Comparison of ENCODE assay signal across 16 mouse cellular contexts in the genomic region with DNA sequence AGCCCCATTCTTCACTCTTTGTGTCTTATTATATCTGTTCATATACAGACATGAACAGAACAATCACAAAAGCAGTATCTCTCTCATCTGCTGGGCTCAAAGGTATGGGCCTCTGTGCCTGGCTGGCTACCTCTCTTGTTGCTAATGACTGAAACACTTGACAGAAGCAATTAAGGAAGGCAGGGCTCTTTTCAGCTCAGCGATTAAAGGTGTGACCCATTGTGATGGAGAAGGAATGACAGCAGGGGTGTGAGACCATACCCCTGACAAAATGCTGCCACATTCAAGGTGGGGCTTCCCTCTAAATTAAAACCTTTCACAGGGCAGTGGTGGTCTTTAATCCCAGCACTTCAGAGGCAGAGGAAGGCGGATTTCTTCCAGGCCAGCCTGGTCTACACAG.
"Had no signal": no experiment of that assay in that cellular context is flagged by ENCODE, and none has a peak within 500 bp of the region (broad histone marks: within the 10 kb centered on the region; RNA-seq: fewer than 3 reads in every experiment).

No protein-coding gene starts in this region.

- H3K27ac ChIP-seq: neural tube, embryonic 13.5 days; neural tube, embryonic 15.5 days; stomach, embryonic 15.5 days; stomach, postnatal 0 days had no signal

- H3K4me3 ChIP-seq: neural tube, embryonic 13.5 days; neural tube, embryonic 15.5 days; stomach, embryonic 15.5 days had no signal

- H3K36me3 ChIP-seq: neural tube, embryonic 15.5 days; stomach, embryonic 15.5 days had no signal

- H3K4me1 ChIP-seq: neural tube, embryonic 13.5 days; neural tube, embryonic 15.5 days; stomach, embryonic 15.5 days had no signal

- DNase-seq: retina, postnatal 1 day; right cerebral cortex, adult 18-20 months; right cerebral cortex, postnatal 14 days; right cerebral cortex, postnatal 25 days; right cerebral cortex, postnatal 4 days; spleen, adult 18-20 months; thymus, adult 18-20 months; thymus, adult 2 months; thymus, postnatal 14 days; thymus, postnatal 25 days; thymus, postnatal 36 days; thymus, postnatal 4 days had no signal

- H3K9ac ChIP-seq: neural tube, embryonic 13.5 days; neural tube, embryonic 15.5 days; stomach, embryonic 15.5 days had no signal

- H3K27me3 ChIP-seq: neural tube, embryonic 13.5 days; neural tube, embryonic 15.5 days; stomach, embryonic 15.5 days had no signal

- H3K4me2 ChIP-seq: neural tube, embryonic 13.5 days; neural tube, embryonic 15.5 days; stomach, embryonic 15.5 days had no signal

- H3K9me3 ChIP-seq: neural tube, embryonic 13.5 days; neural tube, embryonic 15.5 days; stomach, embryonic 15.5 days had no signal
